Mouse (Mus musculus) neural tube, embryonic 14.5 days (tissue): Measurements from ENCODE around the gene Sorl1. TPM values are rescaled to one million over a fixed set of nuclear protein-coding genes. Genes with fewer than 3 reads are reported as not detected.

ENCODE experiments used
- ATAC-seq: fragments of 200-750 bp; cut with Nextera tagmentation; 2 replicates; pipeline ENCODE4 v1.8.0; 2017; ENCODE audit warnings: low read depth, mild to moderate bottlenecking, moderate TSS enrichment, moderate library complexity
- H3K27ac ChIP-seq: fragments of 300-500 bp; sonication (generic); 2 replicates; pipeline ENCODE4 v1.5.1; 2014; ENCODE audit warnings: low read depth, mild to moderate bottlenecking, control low read depth, low read length, moderate library complexity, mixed read lengths
- H3K27me3 ChIP-seq: fragments of 300-500 bp; sonication (generic); 2 replicates; pipeline ENCODE4 v1.6.1; 2014; ENCODE audit warnings: low read length; ENCODE audit not compliant: control insufficient read depth, insufficient read depth
- H3K36me3 ChIP-seq: fragments of 300-500 bp; sonication (generic); 2 replicates; pipeline ENCODE4 v1.6.1; 2014; ENCODE audit warnings: low read length, mixed read lengths; ENCODE audit not compliant: control insufficient read depth, insufficient read depth
- H3K4me1 ChIP-seq: fragments of 300-500 bp; sonication (generic); 2 replicates; pipeline ENCODE4 v1.6.1; 2014; ENCODE audit warnings: low read length; ENCODE audit not compliant: control insufficient read depth, insufficient read depth
- H3K4me2 ChIP-seq: fragments of 300-500 bp; sonication (generic); 2 replicates; pipeline ENCODE4 v1.6.1; 2014; ENCODE audit warnings: mild to moderate bottlenecking, low read depth, low read length, control low read depth
- H3K4me3 ChIP-seq: fragments of 300-500 bp; sonication (generic); 2 replicates; pipeline ENCODE4 v1.5.1; 2014; ENCODE audit warnings: low read depth, low read length, control low read depth, mixed read lengths
- H3K9ac ChIP-seq: fragments of 300-500 bp; sonication (generic); replicated peaks from 2 replicates; pipeline ENCODE4 v1.6.1; 2014; ENCODE audit warnings: low read depth, mild to moderate bottlenecking, control low read depth, low read length, mixed read lengths
- H3K9me3 ChIP-seq: fragments of 300-500 bp; sonication (generic); 2 replicates; pipeline ENCODE4 v1.6.1; 2016; ENCODE audit warnings: low read length; ENCODE audit not compliant: control insufficient read depth
- WGBS: fragments of 180-500 bp; shearing (Covaris S2); extraction: QIAGEN DNeasy Blood & Tissue Kit; methylation state at CpG from one replicate; pipeline ENCODE4 v1.1.7; 2014; 5-methylcytosine and 5-hydroxymethylcytosine counted together
- polyA plus RNA-seq: library from polyadenylated mRNA; unstranded; fragments of >200 nt; fragmentation: Nextera tagmentation; extraction: Ambion mirVana; gene quantifications from 2 replicates; pipeline ENCODE4 v1.2.1, GENCODE M21; 2014

Gene Sorl1
- polyA plus RNA-seq, 1 experiment from 2014 or later: 20.4 TPM

DNA sequence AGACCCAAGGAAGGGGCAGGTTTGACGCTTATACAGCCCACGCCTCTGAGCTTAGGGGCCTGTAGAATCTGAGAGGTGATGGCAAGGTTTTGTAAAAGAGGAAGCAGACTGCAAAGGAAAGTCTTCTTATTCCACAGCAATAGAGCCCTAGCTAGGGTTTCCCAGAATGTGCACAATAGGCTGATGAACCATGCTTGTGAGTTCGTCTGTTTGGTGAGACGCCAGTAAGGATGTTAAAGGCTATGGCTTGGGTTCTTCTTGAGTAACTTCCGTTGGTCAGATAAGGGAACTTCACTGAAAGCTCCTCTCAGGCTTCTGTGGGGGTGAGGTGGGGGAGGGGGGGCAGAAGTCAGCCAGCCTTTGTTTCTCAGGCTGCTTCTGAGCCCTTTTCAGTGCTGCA lies 3.9 kb upstream of the Sorl1 start:
- Histone ChIP-seq H3K27me3 (no peaks in the 10 kb centered on the region), H3K4me3 (no peak overlapping the region), H3K36me3 (no peaks in the 10 kb centered on the region), H3K9me3 (no peaks in the 10 kb centered on the region), H3K4me1 (peaks cover 2% of the 10 kb centered on the region; the same call in 1 of the 2 replicates), H3K9ac (no peak overlapping the region), H3K27ac (no peak overlapping the region), H3K4me2 (no peak overlapping the region)
- 83% methylated on average over 5 of the region's 5 CpGs for WGBS
- no peak for ATAC-seq

DNA sequence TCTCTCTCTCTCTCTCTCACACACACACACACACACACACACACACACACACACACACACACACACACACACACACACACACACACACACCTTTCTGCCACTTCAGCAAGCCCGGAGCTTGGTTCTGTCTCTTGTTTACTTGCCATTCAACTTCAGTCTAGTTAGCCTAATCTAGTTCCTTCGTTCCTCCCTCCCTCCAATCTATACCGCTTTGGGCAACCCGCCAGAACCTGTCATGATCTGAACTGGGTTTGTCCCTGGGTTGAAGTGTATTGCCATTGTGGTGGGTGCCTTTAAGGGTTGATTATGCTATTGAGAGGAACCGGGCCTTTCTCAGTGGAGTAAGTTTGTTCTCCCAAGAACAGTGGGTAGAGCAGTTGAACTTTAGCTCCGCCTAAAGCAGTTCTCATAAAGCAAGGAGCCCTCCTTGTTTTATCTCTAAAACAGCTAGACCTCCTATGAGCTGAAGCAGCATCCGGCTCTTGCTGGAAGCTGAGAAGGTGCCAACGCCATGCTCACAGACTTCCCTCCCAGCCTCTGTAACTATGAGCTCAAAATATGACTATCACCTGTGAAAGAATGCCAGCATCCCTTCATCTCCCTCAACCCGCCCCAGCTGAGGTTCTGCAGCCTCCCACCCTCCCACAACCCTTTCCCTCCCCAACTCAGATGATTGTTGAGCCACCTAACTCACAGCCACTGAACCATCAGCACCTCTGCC lies 1.3 kb upstream of the Sorl1 start:
- Histone ChIP-seq H3K36me3 (no peaks in the 10 kb centered on the region), H3K27me3 (no peaks in the 10 kb centered on the region), H3K4me1 (peaks cover 10% of the 10 kb centered on the region; the same call in 1 of the 2 replicates), H3K4me3 (no peak overlapping the region), H3K9me3 (no peaks in the 10 kb centered on the region), H3K9ac (no peak overlapping the region), H3K27ac (no peak overlapping the region), H3K4me2 (no peak overlapping the region)
- WGBS: 85% methylated on average over 9 of the region's 9 CpGs
- ATAC-seq: no peak

DNA sequence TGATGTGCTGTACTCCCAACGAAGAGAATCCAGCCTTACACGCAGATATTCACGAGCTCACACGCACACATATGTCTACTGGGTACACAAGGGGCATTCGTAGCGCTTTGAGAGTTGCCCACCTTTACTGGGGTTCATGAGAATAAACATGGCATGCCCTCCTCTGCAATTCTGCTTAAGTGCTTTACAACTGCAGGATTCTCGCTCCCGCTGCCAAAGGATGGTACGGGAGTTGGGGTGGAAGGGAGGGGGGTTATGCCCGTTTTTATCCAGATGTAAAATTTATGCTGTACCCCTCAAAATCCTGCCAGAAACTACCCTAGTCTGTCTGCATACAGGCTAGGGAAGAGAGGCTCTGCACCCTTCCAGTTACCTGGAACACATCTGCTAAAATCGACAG lies 893 bp downstream of the Sorl1 start:
- no peaks in the 10 kb centered on the region for H3K27me3 ChIP-seq
- H3K9ac ChIP-seq: peak overlapping the region; percentile 95
- peak overlapping the region; percentile 74 for H3K4me2 ChIP-seq
- H3K9me3 ChIP-seq: no peaks in the 10 kb centered on the region
- H3K4me1 ChIP-seq: peaks cover 10% of the 10 kb centered on the region; the same call in 1 of the 2 replicates
- H3K36me3 ChIP-seq: no peaks in the 10 kb centered on the region
- WGBS: 17% methylated on average over 11 of the region's 11 CpGs
- H3K27ac ChIP-seq: peak overlapping the region; percentile 80
- peak overlapping the region; percentile 90 for H3K4me3 ChIP-seq
- 0 out of 2 replicates have a peak, but pooled peaks have one; percentile 18 for ATAC-seq

DNA sequence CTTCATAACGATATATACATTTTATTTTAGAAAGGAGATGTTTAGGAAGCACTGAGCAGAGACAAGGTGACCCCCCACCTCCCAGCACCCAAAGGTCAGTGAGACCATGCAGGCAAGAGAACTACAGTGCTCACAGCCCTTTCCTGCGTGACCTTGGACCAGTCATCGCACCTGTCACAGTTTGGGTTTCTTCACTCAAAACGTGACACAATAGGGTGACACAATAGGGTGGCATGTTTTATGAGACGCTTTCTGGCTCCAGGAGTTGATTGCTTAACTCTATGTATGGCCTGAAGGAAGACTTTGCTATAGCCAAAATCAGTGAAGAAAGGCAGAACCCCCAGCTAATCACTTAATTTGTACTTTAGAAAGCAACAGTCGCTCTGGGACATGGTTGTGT lies 1.7 kb downstream of the Sorl1 start:
- WGBS: 76% methylated on average over 6 of the region's 6 CpGs
- Histone ChIP-seq H3K27me3 (no peaks in the 10 kb centered on the region), H3K36me3 (no peaks in the 10 kb centered on the region), H3K4me2 (peak overlapping the region; percentile 74), H3K9me3 (no peaks in the 10 kb centered on the region), H3K9ac (no peak overlapping the region; the same call in 1 of the 2 replicates), H3K27ac (no peak overlapping the region), H3K4me1 (peaks cover 12% of the 10 kb centered on the region; the same call in 1 of the 2 replicates), H3K4me3 (peak overlapping the region; percentile 90)
- no peak for ATAC-seq

DNA sequence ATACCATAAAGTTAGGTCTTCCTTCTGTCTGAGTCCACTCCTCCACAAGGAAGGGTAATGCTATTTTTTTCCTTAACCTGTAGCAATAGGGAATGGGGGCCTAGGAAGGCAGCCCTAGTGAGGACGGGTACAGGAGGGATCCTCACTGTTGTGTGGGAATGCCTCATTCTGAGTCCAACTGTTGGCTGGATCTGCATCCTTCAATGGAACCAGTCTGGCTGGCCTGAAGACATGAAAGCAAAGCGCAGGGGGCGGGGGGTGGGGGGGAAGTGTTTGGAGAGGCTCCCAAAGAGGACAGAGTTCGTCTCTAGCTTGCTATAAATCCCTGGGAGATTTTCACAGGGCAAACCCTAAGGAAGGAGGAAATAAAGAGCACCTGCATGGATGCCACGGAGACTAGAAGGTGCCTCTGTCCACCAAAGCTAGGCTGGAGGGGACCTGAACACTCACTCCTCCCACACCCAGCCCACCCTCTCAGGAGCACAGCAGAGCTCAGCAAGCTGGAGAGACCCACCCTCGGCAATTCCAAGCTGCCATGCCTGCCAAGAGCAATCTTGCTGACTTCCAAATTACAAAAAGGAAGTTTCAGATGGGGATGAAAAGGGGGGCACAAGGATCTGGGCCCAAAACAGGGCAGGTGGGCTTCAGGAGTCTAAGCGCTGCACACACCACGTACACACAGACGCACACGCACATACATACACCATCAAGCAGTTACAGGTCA lies 2.3 kb downstream of the Sorl1 start:
- Histone ChIP-seq H3K4me1 (peaks cover 16% of the 10 kb centered on the region), H3K4me3 (peak overlapping the region; percentile 90), H3K4me2 (peak overlapping the region; percentile 74), H3K27ac (no peak overlapping the region), H3K9me3 (no peaks in the 10 kb centered on the region), H3K27me3 (no peaks in the 10 kb centered on the region), H3K9ac (0 out of 2 replicates have a peak overlapping the region, but pooled peaks have one; percentile 26), H3K36me3 (no peaks in the 10 kb centered on the region)
- ATAC-seq: no peak
- 73% methylated on average over 10 of the region's 10 CpGs for WGBS

DNA sequence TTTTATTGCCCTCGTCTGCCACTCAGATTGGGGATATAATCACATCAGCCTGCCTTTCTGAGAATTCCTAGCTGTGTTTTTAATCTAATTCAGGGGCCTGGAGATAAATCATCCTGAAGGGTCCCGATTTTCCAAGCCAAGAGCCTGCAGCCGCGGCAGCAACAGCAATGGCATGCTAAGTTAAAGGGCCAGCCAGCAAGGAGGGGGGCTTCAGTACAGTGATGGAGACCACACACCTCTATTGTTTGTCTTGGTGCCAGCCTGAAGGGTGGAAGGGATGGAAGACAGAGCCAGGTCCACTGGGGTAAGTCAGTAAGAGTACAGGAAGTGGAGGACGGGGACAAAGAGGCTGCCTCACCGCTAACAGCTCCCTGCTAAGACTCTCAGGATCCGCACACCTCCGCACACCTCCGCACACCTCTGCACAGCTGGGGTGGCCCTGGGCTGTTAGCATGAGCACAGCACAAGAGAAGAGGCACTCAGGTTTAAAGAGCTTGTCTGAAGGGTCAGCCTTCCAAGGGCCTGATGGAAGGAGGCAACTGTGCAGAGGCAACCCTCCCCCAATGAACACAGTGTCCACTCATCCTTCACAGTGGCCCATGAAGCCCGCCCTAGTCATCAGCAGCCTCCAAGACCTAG lies 7.6 kb downstream of the Sorl1 start:
- Histone ChIP-seq H3K27ac (peak overlapping the region; percentile 75), H3K9me3 (no peaks in the 10 kb centered on the region), H3K4me2 (0 out of 2 replicates have a peak overlapping the region, but pooled peaks have one; percentile 5), H3K4me1 (peaks cover 14% of the 10 kb centered on the region), H3K9ac (no peak overlapping the region), H3K36me3 (no peaks in the 10 kb centered on the region), H3K27me3 (no peaks in the 10 kb centered on the region), H3K4me3 (no peak overlapping the region)
- 42% methylated on average over 10 of the region's 10 CpGs for WGBS
- peak; percentile 74 for ATAC-seq

DNA sequence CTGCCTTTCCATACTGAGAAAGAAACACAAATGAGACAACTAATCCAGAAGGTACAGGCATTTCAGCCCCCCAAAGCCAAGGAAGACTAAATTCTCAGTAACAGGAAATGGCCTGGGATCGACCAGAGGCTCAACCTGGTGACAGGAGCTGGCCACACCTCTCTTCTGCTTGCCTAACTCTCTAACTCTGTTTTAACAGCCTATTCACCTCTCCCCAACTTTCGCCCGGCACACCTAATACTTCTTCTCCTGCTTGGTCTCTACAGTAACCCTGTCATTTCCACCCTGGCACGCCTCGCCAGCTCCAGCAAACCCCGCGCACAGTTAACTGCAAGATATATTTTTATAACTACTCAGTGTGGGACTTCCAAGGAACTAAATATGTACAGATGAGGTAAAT lies 9.0 kb downstream of the Sorl1 start:
- Histone ChIP-seq H3K4me3 (no peak overlapping the region), H3K27ac (no peak overlapping the region), H3K4me2 (no peak overlapping the region), H3K9me3 (no peaks in the 10 kb centered on the region), H3K4me1 (peaks cover 22% of the 10 kb centered on the region), H3K36me3 (no peaks in the 10 kb centered on the region), H3K27me3 (no peaks in the 10 kb centered on the region), H3K9ac (no peak overlapping the region)
- no peak for ATAC-seq
- 83% methylated on average over 7 of the region's 7 CpGs for WGBS

DNA sequence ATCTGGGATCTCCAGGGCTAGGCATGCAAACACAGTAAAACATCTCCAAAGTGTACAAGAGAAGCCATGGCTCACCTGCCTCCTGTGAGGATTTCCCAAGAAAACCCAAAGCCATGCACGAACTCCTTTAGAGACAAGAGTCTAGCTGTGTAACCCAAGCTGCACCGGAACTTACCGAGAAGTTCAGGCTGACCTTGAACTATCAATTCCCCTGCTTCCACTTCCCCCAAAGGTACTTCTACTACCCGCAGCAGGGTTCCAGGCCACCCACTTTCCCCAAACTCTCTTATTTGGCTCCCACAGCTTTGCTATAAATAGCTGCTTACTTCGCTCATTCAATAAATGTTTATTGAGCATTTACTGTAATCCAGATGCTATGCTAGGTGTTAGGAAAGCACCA lies 10.8 kb downstream of the Sorl1 start:
- Histone ChIP-seq H3K9me3 (no peaks in the 10 kb centered on the region), H3K27ac (no peak overlapping the region), H3K4me1 (peaks cover 25% of the 10 kb centered on the region), H3K4me2 (no peak overlapping the region), H3K27me3 (no peaks in the 10 kb centered on the region), H3K4me3 (no peak overlapping the region), H3K36me3 (no peaks in the 10 kb centered on the region), H3K9ac (no peak overlapping the region)
- 82% methylated on average over 5 of the region's 5 CpGs for WGBS
- no peak for ATAC-seq

DNA sequence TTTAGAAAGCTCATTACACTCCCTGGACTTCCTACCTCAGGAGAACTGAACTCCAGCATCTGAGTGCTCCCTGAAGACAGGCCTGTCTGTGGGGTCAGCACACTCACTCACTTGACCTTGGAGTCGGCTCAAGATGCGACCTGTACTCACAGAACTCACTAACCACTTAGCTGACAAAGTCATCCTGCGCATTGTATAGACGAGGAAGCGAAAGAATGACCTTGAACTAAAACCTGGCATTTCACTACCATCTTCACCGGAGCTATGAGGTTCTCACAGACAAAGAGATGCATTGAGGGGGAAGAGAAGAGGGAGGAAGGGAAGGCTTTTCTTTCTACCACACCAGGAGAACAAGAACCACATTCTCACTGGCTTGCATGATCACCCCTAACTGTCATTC lies 11.4 kb downstream of the Sorl1 start:
- Histone ChIP-seq H3K9ac (no peak overlapping the region), H3K27ac (no peak overlapping the region), H3K4me3 (no peak overlapping the region), H3K9me3 (no peaks in the 10 kb centered on the region), H3K4me1 (peaks cover 25% of the 10 kb centered on the region), H3K36me3 (no peaks in the 10 kb centered on the region), H3K4me2 (no peak overlapping the region), H3K27me3 (no peaks in the 10 kb centered on the region)
- 94% methylated on average over 6 of the region's 6 CpGs for WGBS
- ATAC-seq: no peak
